Mouse (Mus musculus) brown adipose tissue, adult 24 weeks (tissue): Measurements from ENCODE around the gene Zdhhc17. TPM values are rescaled to one million over a fixed set of nuclear protein-coding genes. Genes with fewer than 3 reads are reported as not detected.

Experiments
- H3K27ac ChIP-seq: fragments of 200-500 bp; replicated peaks from 2 replicates; pipeline ENCODE4 v1.5.1; 2012; ENCODE audit warnings: low read depth, mild to moderate bottlenecking, low read length
- H3K4me1 ChIP-seq: fragments of 200-500 bp; 2 replicates; pipeline ENCODE4 v1.6.1; 2012; ENCODE audit warnings: low read length, mixed read lengths; ENCODE audit not compliant: control insufficient read depth, insufficient read depth, insufficient read length
- H3K4me3 ChIP-seq: fragments of 200-500 bp; 2 replicates; pipeline ENCODE4 v1.5.1; 2012; ENCODE audit warnings: low read depth, mild to moderate bottlenecking, low read length, moderate library complexity; ENCODE audit not compliant: insufficient read depth
- polyA plus RNA-seq: library from polyadenylated mRNA; stranded (reverse); fragments of >200 nt; gene quantifications from 2 replicates; pipeline ENCODE4 v1.2.4, GENCODE M21; 2012; ENCODE audit not compliant: missing spikeins, insufficient read depth, insufficient read length

Zdhhc17 gene
- polyA plus RNA-seq: 10.1 and 14.5 TPM in 2 replicates

DNA sequence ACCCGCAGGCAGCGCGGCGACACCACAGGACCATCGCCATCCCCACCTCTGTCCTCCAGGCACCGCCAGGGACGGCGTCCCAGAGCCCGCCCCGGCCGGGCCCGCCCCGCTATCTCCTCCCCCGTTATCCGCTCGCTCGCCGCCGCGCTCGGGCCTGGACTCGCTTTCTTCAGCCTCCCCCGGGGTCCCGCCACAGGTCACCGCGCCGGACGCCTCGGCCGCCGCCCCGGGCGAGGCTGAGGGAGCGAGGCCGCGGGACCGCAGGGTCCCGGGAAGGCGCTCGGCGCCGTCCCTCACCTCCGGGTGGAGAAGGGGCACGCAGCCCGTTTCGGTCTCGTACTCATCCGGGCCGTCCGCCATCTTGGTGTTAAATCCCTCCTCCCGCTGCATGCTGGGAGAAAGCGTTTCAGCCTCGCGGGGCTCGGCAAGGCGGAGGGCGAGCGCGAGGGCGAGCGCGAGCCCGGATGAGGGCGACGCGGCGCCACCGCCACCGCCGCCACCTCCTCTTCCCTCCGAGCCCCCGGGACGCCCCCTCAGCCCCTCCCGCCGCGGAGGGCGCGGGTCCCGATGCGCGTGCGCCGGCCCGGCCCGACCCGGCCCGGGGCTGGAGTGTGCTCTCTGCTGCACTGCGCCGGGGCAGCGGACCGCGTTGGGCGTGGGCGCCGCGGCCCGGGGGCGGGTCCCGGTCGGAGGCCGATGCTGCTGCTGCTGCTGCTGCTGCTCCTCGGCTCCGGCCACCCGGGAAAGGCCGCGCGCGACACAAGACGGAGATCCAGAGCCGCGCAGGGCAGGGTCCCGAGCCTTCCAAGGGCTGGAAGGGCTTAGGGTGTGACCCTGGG, at the start of gene Zdhhc17:
Gene Zdhhc17 (minus strand): TSS at position 500 of the 839 bp plus-strand sequence.
- peak within 1 kb of the TSS; percentile 99 for H3K27ac ChIP-seq
- H3K4me3 ChIP-seq: peak within 1 kb of the TSS; percentile 98
- peaks cover 7% of the 10 kb centered on the region; the same call in 1 of the 2 replicates for H3K4me1 ChIP-seq

DNA sequence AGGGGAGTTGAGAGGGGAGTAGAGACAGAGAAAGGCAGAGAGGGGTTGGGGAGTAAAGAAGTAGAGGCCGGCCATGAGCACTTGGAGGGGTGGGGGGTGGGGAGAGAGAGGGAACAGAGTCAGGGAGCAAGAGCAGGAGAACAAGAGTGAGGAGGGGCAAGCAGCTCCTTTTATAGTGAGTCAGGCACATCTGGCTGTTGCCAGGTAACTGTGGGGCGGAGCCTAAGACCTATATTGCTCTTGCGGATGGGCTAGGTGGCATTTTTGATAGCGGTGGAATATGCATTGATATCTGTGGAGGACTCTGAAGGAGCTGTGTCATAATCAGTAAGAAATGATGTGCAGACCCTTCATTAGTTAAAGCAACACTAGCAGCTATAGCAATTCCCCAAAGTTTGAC, 45.8 kb upstream of the Zdhhc17 start:
- H3K27ac ChIP-seq: no peak overlapping the region
- H3K4me1 ChIP-seq: peaks cover 2% of the 10 kb centered on the region; the same call in 1 of the 2 replicates
- H3K4me3 ChIP-seq: no peak overlapping the region

DNA sequence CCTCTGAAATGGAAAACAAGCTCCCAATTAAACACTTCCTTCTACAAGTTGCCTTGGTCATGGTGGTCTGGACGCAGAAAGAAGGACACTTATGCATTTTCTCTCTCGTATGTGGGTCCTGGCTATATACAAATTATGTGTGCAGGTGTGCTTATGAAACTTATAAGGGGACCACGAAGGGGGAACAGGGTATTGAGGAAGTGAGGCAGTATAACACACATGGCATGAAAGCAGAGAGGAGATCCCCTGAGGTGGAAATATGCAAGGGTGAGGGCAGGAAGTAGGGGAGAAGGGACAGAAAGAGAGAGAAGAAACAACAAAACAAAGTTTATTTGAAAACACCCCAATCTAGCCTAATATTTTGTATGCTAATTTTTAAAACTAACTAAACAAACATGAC, 41.7 kb upstream of the Zdhhc17 start:
- Histone ChIP-seq H3K4me1 (0 out of 2 replicates have a peak, but pooled peaks cover 2% of the 10 kb centered on the region), H3K4me3 (no peak overlapping the region), H3K27ac (no peak overlapping the region)

DNA sequence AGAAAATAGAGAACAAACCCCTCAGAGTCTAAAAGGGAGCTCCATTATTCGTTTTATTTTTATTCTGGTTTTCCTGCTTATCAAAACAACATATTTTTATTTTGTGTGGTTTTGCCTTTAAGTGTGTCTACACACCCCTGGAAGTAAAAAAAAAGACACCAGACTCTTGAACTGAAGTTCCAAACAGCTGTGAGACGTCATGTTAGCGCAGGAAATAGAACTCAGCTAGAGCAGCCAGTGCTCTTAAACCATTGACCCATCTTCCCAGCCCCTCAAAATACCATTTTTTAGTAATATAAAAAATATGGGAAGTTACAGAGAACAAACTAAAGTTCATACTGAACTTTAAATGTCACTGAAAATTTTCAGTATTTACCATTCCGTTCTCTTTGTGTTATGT, 40.6 kb upstream of the Zdhhc17 start:
- Histone ChIP-seq H3K4me1 (0 out of 2 replicates have a peak, but pooled peaks cover 2% of the 10 kb centered on the region), H3K4me3 (no peak overlapping the region), H3K27ac (no peak overlapping the region)

DNA sequence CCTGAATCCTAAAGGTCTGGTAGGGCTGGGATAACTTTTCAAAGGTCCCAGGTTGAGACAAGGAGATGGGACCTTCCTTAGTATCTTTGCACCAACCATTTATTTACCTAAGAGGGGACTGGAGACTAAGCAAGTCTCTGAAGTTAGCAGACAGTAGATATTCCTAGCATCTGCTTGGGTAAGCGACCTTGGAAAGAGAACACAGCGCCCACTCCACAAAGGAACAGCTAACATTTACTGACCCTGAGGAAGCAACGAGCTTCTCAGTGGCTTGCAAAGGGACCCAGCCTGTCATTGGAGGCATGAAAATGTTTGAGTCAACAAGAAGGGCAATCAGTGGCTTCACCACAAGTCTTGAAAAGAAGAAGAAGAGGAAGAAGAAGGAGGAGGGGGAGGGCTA, 40.1 kb upstream of the Zdhhc17 start:
- 0 out of 2 replicates have a peak, but pooled peaks cover 2% of the 10 kb centered on the region for H3K4me1 ChIP-seq
- no peak overlapping the region for H3K27ac ChIP-seq

DNA sequence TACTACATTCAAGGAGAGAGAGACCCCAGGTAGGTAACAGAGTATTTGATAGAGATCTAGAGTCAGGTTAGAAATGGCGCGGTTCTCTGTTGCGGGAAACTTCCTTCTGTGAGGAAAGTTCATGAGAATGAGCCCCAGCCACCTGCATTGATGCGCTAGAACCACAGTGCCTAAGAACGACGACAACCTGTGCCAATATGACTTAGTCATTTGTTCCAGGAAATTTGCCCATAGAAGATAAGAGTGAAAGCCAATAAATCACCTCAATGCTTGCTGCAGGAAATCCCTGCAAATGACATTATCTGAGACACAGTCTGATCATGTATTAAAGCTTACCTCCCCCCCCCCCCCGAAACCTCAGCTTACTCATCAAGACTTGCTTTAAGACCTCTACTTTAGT, 38.0 kb upstream of the Zdhhc17 start:
- H3K4me3 ChIP-seq: no peak overlapping the region
- H3K27ac ChIP-seq: peak overlapping the region; percentile 67
- H3K4me1 ChIP-seq: 0 out of 2 replicates have a peak, but pooled peaks cover 2% of the 10 kb centered on the region

More for the DNA sequence above, 40.1 kb upstream of the Zdhhc17 start:
- no peak overlapping the region for H3K4me3 ChIP-seq

DNA sequence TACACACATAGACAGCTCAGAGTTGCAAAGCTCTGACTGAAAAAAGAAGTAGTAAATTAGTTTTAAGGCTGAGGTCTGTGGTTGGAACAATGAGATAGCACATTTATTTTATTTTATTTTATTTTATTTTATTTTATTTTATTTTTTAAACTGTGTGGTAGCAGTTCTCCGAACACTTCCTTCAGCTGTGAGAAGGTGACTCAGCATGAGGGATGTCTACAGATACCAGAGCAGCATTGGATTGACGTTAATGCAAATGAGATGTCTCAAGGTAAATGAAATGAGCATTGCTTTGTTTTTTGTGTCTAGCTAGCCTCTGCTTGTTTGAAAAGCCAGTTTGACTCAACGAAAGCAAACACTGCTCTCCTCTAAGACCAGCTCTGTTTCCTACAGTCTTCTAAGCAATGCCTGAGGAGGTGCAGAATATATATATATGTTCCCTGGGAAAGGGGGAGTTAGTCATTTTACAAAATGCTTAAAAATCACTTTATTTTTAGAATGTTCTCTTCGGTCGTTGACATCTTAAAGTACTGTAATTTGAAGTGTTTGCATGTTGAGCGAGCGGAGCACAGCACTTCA, 30.2 kb upstream of the Zdhhc17 start:
- H3K27ac ChIP-seq: no peak overlapping the region
- H3K4me3 ChIP-seq: no peak overlapping the region
- H3K4me1 ChIP-seq: no peaks in the 10 kb centered on the region

DNA sequence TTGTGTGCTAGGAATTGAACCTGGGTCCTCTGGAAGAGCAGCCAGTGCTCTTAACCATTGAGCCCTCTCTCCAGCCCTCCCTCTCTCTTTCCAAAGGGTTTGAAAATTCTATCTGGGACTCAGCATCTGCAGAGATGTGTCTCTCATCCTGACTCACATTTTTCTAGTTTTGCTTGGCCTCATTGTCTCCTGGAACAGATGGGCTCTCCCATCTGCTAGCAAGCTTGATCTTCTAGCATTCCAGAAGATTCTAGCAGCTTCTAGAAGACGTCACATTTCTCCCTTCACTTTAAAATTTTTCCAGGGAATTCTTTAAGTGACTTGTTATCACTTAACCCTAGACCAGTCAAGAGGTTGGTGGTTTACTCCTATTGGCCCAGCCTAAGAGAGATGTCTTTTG, 26.9 kb upstream of the Zdhhc17 start:
- Histone ChIP-seq H3K4me3 (no peak overlapping the region), H3K27ac (no peak overlapping the region), H3K4me1 (no peaks in the 10 kb centered on the region)

DNA sequence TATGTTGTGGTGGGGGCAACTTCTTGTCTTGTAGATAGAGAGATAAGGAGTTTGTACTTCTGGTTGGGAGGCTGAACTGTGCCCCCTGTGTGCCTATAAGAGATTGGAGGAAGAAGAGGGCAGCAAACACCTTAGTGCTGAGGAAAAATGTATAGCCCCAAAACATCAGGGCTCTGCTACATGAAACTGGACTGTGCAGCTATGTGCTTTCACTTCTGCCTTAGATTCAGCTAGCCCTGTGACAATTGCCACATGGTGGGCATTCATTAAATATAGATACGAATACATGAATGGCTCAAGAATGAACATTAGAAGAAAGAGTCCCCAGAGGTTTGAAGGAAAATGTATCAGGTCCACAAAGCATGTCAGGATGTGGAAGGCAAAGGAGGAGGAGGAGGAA, 25.2 kb upstream of the Zdhhc17 start:
- H3K27ac ChIP-seq: no peak overlapping the region
- no peaks in the 10 kb centered on the region for H3K4me1 ChIP-seq
- no peak overlapping the region for H3K4me3 ChIP-seq

DNA sequence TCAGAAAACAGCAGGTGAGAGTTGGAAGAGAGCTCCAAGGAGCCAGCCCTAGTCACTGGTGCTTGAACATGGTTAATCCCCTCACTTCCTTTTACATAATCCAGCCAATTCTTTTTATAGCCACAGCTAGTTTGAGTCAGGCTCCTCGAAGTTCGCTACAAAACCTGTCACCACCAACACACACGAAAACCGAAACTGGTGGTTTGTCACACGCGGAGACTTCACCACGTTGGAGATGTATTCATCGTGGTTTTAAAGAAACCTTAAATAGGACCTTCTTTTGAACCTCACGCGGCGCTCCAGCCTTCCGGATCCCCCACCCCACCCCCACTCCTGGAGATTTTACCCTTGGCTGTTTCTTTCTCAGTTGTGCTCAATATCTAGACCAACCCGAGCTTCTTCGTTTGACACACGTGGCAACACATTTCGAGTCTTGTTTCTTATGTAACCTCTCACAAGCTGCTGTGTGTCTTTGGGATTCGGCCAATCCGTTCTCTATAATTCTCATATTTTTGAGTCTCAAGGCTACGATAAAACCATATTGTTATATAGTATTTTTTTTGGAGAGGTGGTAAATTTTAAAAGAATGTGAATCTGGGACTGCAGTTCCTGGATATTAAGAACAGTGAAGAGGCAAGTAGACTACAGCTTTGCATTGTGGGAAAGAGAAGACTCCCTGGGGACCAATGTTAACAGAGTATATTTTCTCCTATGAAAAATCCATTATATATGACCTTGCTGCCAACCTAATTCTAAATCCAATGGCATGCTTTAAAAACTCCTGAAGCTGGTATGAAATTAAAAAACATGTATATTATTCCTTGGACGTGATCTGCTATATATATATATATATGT, 21.8 kb upstream of the Zdhhc17 start:
- no peaks in the 10 kb centered on the region for H3K4me1 ChIP-seq
- H3K27ac ChIP-seq: peak overlapping the region; percentile 85
- peak overlapping the region; percentile 65 for H3K4me3 ChIP-seq

DNA sequence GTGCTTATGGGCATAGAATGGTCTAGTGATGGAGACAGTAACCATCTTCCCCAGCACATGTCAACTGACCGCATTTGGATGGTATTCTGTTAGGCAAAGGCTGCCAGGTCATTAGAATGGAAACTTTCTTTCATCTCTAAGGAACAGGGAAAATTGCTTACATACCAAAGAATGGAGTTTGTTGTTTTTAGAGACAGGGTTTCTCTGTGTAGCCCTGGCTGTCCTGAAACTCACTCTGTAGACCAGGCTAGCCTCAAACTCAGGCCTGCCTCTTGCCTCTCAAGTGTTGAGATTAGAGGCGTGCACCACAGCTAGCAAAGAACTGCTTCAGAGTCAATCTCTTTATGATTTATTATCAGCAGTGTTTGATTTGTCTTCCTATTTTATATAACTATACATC, 20.9 kb upstream of the Zdhhc17 start:
- no peaks in the 10 kb centered on the region for H3K4me1 ChIP-seq
- H3K27ac ChIP-seq: no peak overlapping the region
- no peak overlapping the region for H3K4me3 ChIP-seq

DNA sequence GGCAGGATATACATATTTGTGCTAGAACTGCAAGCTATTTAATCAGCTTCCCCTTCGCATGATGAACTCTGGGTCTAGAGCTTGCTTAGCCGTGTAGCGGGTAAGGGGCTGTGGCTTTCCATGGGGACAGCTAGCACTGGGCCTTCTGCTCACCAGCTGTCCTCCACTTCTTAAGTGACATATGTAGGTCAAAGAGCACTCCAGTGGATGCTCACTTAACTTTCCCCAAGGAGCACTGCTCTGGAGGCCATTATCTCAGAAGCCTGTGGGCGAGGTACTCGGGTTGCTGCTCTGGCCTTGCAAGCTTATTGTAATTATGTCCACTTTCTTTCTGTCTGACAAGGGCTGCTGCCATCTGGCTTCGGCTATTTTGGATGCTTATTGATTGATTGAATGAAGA, 16.2 kb upstream of the Zdhhc17 start:
- no peak overlapping the region for H3K27ac ChIP-seq
- H3K4me3 ChIP-seq: no peak overlapping the region
- H3K4me1 ChIP-seq: no peaks in the 10 kb centered on the region

DNA sequence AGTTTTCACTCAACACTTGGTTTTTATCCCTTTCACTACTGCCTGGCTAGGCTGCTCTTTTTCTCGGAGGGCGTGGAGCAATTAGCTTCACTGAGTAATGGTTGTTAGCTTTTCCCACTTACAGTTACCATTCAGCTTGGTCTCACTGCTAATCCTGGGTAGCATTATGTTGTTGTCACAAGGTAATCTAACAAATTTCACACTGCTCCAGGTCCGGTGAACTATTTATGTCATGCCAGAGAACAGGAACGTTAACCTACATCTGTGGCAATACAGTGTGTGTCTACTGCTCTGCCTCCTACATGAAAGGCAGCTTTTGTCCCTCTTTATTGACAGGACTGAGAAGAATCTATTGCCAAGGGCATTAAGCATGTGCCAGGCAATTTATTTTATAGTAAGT, 14.8 kb upstream of the Zdhhc17 start:
- H3K27ac ChIP-seq: no peak overlapping the region

DNA sequence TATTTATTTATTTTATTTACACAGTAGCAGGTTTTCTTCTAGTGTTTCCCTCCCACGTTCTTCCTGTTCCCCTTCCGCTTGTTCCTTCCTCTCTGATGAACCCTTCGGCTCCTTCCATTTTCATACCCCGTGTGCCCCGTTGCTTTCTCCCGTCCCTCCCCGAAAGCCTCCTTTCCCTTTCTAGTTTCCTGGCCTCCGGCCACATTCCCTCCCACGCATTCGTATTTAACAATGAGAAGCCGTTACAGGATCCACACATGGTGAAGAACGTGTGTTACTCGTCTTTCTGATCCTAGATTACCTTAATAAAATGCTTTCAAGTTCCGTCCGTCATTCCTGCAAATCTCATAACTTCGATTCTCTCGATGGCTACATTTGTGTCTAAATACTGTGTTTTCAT, 4.5 kb upstream of the Zdhhc17 start:
- no peak overlapping the region for H3K27ac ChIP-seq
- no peaks in the 10 kb centered on the region for H3K4me1 ChIP-seq
- no peak overlapping the region for H3K4me3 ChIP-seq

More for the DNA sequence above, 14.8 kb upstream of the Zdhhc17 start:
- Histone ChIP-seq H3K4me3 (no peak overlapping the region), H3K4me1 (no peaks in the 10 kb centered on the region)

DNA sequence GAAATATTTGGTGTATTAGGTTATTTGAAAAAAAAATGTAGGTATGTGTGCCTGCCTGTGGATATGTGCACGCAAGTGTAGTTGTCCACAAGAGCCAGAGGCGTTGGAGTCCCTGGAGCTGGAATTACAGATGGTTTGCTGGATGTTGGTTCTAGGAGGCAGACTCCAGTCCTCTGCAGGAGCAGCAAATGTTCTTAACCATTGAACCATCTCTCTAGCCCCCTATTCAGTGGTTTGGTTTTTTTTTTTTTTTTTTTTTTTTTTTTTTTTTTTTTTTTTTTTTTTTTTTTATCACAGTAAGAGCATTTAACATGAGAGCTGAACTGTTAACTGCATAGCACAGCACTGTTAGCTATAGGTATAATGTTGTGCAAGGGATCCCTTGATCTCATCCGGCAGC, 3.3 kb upstream of the Zdhhc17 start:
- Histone ChIP-seq H3K4me3 (no peak overlapping the region), H3K4me1 (no peaks in the 10 kb centered on the region), H3K27ac (no peak overlapping the region)
